Mouse (Mus musculus): Measurements from ENCODE around the gene Gm8050. TPM values are rescaled to one million over a fixed set of nuclear protein-coding genes. Genes with fewer than 3 reads are reported as not detected.

The Gm8050 gene
- not detected for polyA plus RNA-seq (2017; shearing (Covaris generic))

GRCm38 (mm10) chr14:6720151-6720550, at the start of gene Gm8050:
Gm8050 (minus strand) TSS chr14:6720251.

GRCm38 (mm10) chr14:6742232-6742631, 22.2 kb upstream of the Gm8050 start, which contains the start of gene Gm3636:
Gm3636 (minus strand) TSS chr14:6742332.

GRCm38 (mm10) chr14:6684070-6684469, 36.0 kb downstream of the Gm8050 start, which contains the start of gene Gm10251:
Gm10251 (minus strand) TSS chr14:6684170.

Other genes with a start within 250 kb of the Gm8050 start
- 0.35 TPM for gene Gm8356, start 183.0 kb downstream of the Gm8050 start, polyA plus RNA-seq (2017; shearing (Covaris generic))
- not detected for gene Gm3629, start 129.6 kb downstream of the Gm8050 start, polyA plus RNA-seq (2017; shearing (Covaris generic))
- gene Gm3460, start 97.8 kb downstream of the Gm8050 start, polyA plus RNA-seq (2017; shearing (Covaris generic)) = not detected
- not detected for gene Gm10251, start 36.1 kb downstream of the Gm8050 start, polyA plus RNA-seq (2017; shearing (Covaris generic))
- gene Gm3636, start 22.1 kb upstream of the Gm8050 start, polyA plus RNA-seq (2017; shearing (Covaris generic)) = 18.8 TPM
- not detected for gene Gm8362, start 54.2 kb upstream of the Gm8050 start, polyA plus RNA-seq (2017; shearing (Covaris generic))
- gene Gm3642, start 120.1 kb upstream of the Gm8050 start, polyA plus RNA-seq (2017; shearing (Covaris generic)) = not detected
- 11.2 TPM for gene Gm3667, start 169.7 kb upstream of the Gm8050 start, polyA plus RNA-seq (2017; shearing (Covaris generic))

Data from inflammation-experienced regulatory T-cells, adult 16 weeks (primary cell).